Mouse (Mus musculus): ENCODE measurements around the gene Sstr5. TPM values are rescaled to one million over a fixed set of nuclear protein-coding genes. Genes with fewer than 3 reads are reported as not detected.

Sstr5 gene
- total and polyA plus RNA-seq, 3 experiments = not detected

GRCm38 (mm10) chr17:25540731-25541130 is 43.6 kb upstream of the Sstr5 start:
- Histone ChIP-seq H3K9me3 (replicated peaks; ENCODE audit: insufficient read depth, low read length) (no peaks in the 10 kb centered on the region), H3K9ac (ENCODE audit: control insufficient read depth, low read depth, low read length, poor library complexity, severe bottlenecking) (no peak overlapping the region), H3K4me1 (ENCODE audit: control insufficient read depth in 1 of 2, insufficient read depth in 2 of 2, low read length in 2 of 2) (no peaks in the 10 kb centered on the region), H3K4me3 (ENCODE audit: control insufficient read depth in 1 of 2, insufficient read depth in 1 of 2, low read depth in 2 of 2, low read length in 2 of 2) (no peak overlapping the region), H3K27ac (ENCODE audit: control insufficient read depth, low read depth, low read length) (no peak overlapping the region), H3K79me2 (ENCODE audit: control insufficient read depth, insufficient read depth, low read length, poor library complexity) (no peaks in the 10 kb centered on the region), H3K36me3 (ENCODE audit: control insufficient read depth in 1 of 2, insufficient read depth in 2 of 2, low read length in 2 of 2) (no peaks in the 10 kb centered on the region), H3K27me3 (ENCODE audit: control insufficient read depth in 1 of 2, insufficient read depth in 2 of 2, low read length in 2 of 2) (peaks cover 0 to 12% of the 10 kb centered on the region in 2 experiments; a peak in 2 of 4 replicates)
- DNase-seq (ENCODE audit: low read depth, low spot score) = no peak
- TF ChIP-seq SIN3A (IDR thresholded peaks at IDR 0.05; ENCODE audit: low read length) (no peak), E2F4 (IDR thresholded peaks at IDR 0.05; ENCODE audit: borderline replicate concordance, low read depth, low read length) (no peak), MYC (IDR thresholded peaks at IDR 0.05; ENCODE audit: low read depth, low read length) (no peak), MYB (IDR thresholded peaks at IDR 0.05; ENCODE audit: low read depth, low read length) (no peak), ELF1 (IDR thresholded peaks at IDR 0.05; ENCODE audit: low read depth, low read length) (no peak), NELFE (IDR thresholded peaks at IDR 0.05; ENCODE audit: low read depth, low read length) (no peak), MEF2A (IDR thresholded peaks at IDR 0.05; ENCODE audit: extremely low read depth, insufficient replicate concordance, low read depth, low read length, poor library complexity, severe bottlenecking) (no peak), MAFK (IDR thresholded peaks at IDR 0.05; ENCODE audit: borderline replicate concordance, low read depth, low read length) (no peak), MAZ (IDR thresholded peaks at IDR 0.05; ENCODE audit: low read depth, low read length) (no peak)

DNA sequence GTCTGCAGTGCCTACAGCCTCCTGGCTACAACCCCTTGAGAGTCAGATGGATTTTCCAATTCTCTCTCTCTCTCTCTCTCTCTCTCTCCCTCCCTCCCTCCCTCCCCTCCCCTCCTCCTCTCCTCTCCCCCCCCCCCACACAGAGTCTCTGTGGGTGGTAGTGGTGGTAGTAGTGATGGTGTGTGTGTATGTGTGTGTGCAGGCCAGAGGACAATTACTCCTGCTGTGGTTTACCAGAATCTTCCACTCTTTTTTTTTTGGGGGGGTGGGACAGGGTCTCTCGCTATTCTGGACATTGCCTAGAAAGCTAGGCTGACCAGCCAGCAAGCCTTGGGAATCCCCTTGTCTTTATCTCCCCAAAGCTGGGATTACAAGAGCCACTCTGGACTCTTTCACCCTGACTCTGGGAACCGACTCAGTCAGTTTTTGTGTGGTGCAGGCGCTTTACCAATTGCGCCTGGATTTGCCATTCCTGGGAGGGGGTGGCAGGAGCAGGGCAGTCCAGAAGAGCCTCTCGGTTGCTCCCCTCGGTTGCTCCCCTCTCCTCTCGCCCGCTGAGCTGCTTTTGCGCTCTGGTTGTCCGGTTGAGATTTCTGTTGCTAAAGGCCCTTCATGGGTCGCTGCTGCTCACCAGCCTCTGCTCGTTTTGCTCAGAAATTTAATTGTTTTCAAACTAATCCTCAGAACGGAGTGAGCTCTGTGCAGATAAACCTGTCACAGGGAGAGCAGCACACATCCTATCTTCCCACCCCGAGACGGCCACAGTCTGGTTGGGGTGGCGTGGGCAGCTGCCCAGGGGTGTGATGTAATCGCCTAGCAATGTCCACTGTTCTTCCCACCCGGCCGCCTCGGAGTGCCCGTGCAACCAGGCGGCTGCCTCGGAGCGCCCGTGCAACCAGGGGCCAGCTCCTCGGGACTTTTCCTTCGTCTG is 42.1 kb upstream of the Sstr5 start:
- H3K79me2 ChIP-seq (ENCODE audit: control insufficient read depth, insufficient read depth, low read length, poor library complexity) = no peaks in the 10 kb centered on the region
- H3K4me1 ChIP-seq (ENCODE audit: control insufficient read depth in 1 of 2, insufficient read depth in 2 of 2, low read length in 2 of 2) = no peaks in the 10 kb centered on the region
- H3K36me3 ChIP-seq (ENCODE audit: control insufficient read depth in 1 of 2, insufficient read depth in 2 of 2, low read length in 2 of 2) = no peaks in the 10 kb centered on the region
- H3K27ac ChIP-seq (ENCODE audit: control insufficient read depth, low read depth, low read length) = no peak overlapping the region
- DNase-seq (ENCODE audit: low read depth, low spot score) = no peak
- H3K27me3 ChIP-seq (ENCODE audit: control insufficient read depth in 1 of 2, insufficient read depth in 2 of 2, low read length in 2 of 2) = peaks cover 3 to 11% of the 10 kb centered on the region in 2 experiments
- no peaks in the 10 kb centered on the region for H3K9me3 ChIP-seq (replicated peaks; ENCODE audit: insufficient read depth, low read length)
- no peak for TF ChIP-seq MXI1 (IDR thresholded peaks at IDR 0.05; ENCODE audit: low read depth, low read length)
- no peak overlapping the region for H3K9ac ChIP-seq (ENCODE audit: control insufficient read depth, low read depth, low read length, poor library complexity, severe bottlenecking)
- H3K4me3 ChIP-seq (ENCODE audit: control insufficient read depth in 1 of 2, insufficient read depth in 1 of 2, low read depth in 2 of 2, low read length in 2 of 2) = no peak overlapping the region

DNA sequence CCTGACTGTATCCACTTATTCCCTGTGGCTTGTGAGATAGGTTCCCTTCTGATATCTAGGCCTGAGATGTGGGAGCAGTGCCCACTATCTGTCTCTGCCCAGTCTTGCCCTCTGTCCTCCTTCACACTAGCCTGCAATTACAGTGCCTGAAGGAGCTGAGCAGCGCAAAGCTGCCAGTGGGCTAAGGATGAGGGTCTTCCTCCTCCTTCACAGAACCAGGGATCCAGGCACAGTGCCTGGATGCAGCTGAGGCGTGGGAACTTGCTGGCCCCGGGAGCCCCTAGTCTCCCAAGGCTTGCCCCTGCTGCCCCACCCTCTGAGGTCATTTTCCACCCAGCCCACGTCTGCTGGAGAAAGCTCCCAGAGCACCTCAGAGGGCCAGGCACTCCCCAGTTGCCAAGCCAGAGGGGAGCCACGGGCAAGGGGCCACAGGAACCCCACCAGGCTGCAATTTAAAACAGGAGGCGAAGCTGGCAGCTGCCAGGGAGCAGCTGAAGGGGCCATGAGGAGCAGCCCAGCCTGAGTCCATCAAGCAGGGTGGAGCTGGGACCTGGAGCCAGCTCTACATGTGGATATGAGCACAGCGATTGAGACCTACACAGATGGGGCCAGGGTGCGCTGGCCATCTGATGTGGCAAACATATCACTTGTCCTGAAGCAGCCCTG is 33.4 kb upstream of the Sstr5 start:
- Histone ChIP-seq H3K27ac (ENCODE audit: control insufficient read depth, low read depth, low read length) (no peak overlapping the region), H3K27me3 (ENCODE audit: control insufficient read depth in 1 of 2, insufficient read depth in 2 of 2, low read length in 2 of 2) (peaks cover 3% of the 10 kb centered on the region in 2 experiments; a peak in 3 of 4 replicates), H3K4me3 (ENCODE audit: control insufficient read depth in 1 of 2, insufficient read depth in 1 of 2, low read depth in 2 of 2, low read length in 2 of 2) (no peak overlapping the region), H3K9me3 (replicated peaks; ENCODE audit: insufficient read depth, low read length) (no peaks in the 10 kb centered on the region), H3K9ac (ENCODE audit: control insufficient read depth, low read depth, low read length, poor library complexity, severe bottlenecking) (no peak overlapping the region), H3K36me3 (ENCODE audit: control insufficient read depth in 1 of 2, insufficient read depth in 2 of 2, low read length in 2 of 2) (no peaks in the 10 kb centered on the region), H3K4me1 (ENCODE audit: control insufficient read depth in 1 of 2, insufficient read depth in 2 of 2, low read length in 2 of 2) (no peaks in the 10 kb centered on the region), H3K79me2 (ENCODE audit: control insufficient read depth, insufficient read depth, low read length, poor library complexity) (no peaks in the 10 kb centered on the region)
- no peak for TF ChIP-seq NELFE (IDR thresholded peaks at IDR 0.05; ENCODE audit: low read depth, low read length)
- TF ChIP-seq MAFK (IDR thresholded peaks at IDR 0.05; ENCODE audit: borderline replicate concordance, low read depth, low read length) = no peak
- TF ChIP-seq GATA1 (IDR thresholded peaks at IDR 0.05; ENCODE audit: low read depth, low read length) = no peak
- TF ChIP-seq MAZ (IDR thresholded peaks at IDR 0.05; ENCODE audit: low read depth, low read length) = no peak
- TF ChIP-seq POLR2AphosphoS2 (IDR thresholded peaks at IDR 0.05; ENCODE audit: low read length) = no peak
- TF ChIP-seq CTCF (IDR thresholded peaks at IDR 0.05 in 2 of 3, conservative IDR thresholded peaks at IDR 0.05 in 1 of 3; ENCODE audit: control insufficient read depth in 1 of 3, insufficient read depth in 1 of 3, low read depth in 2 of 3, low read length in 3 of 3, poor library complexity in 1 of 3, severe bottlenecking in 1 of 3) = no peak
- no peak for TF ChIP-seq ELF1 (IDR thresholded peaks at IDR 0.05; ENCODE audit: low read depth, low read length)
- no peak for TF ChIP-seq USF2 (IDR thresholded peaks at IDR 0.05; ENCODE audit: borderline replicate concordance in 1 of 2, insufficient read depth in 1 of 2, low read depth in 1 of 2, low read length in 2 of 2)
- TF ChIP-seq RAD21 (IDR thresholded peaks at IDR 0.05; ENCODE audit: low read depth, low read length) = no peak
- no peak for TF ChIP-seq MYB (IDR thresholded peaks at IDR 0.05; ENCODE audit: low read depth, low read length)
- TF ChIP-seq ZNF384 (IDR thresholded peaks at IDR 0.05; ENCODE audit: low read depth, low read length) = no peak
- TF ChIP-seq MAX (IDR thresholded peaks at IDR 0.05; ENCODE audit: low read length) = no peak
- no peak for TF ChIP-seq E2F4 (IDR thresholded peaks at IDR 0.05; ENCODE audit: borderline replicate concordance, low read depth, low read length)
- DNase-seq (ENCODE audit: low read depth, low spot score) = no peak
